Mouse (Mus musculus) heart, adult 2 months (tissue): ENCODE data around the gene Golga2. TPM values are rescaled to one million over a fixed set of nuclear protein-coding genes. Genes with fewer than 3 reads are reported as not detected.

ENCODE experiments used
- DNase-seq, 2 experiments: peaks; one replicate each; pipeline ENCODE4 v3.0.0; 2021
- H3K27ac ChIP-seq: fragments of 200-600 bp; 2 replicates; pipeline ENCODE4 v1.8.1; 2022
- H3K27me3 ChIP-seq: fragments of 200-500 bp; 2 replicates; pipeline ENCODE4 v1.6.1; 2012; ENCODE audit warnings: mild to moderate bottlenecking, low read length, inconsistent platforms, mixed read lengths; ENCODE audit not compliant: control insufficient read depth, insufficient read depth
- H3K36me3 ChIP-seq: fragments of 200-500 bp; 2 replicates; pipeline ENCODE4 v1.6.1; 2012; ENCODE audit warnings: low read length, inconsistent platforms; ENCODE audit not compliant: control insufficient read depth, insufficient read depth
- H3K4me1 ChIP-seq: fragments of 200-500 bp; 2 replicates; pipeline ENCODE4 v1.6.1; 2011; ENCODE audit warnings: low read length; ENCODE audit not compliant: control insufficient read depth, insufficient read depth
- H3K4me3 ChIP-seq: fragments of 200-600 bp; 2 replicates; pipeline ENCODE4 v1.8.1; 2022
- H3K79me2 ChIP-seq: fragments of 200-500 bp; replicated peaks from 2 replicates; pipeline ENCODE4 v1.6.1; 2012; ENCODE audit warnings: mild to moderate bottlenecking, inconsistent platforms, low read length, moderate library complexity, mixed read lengths; ENCODE audit not compliant: control insufficient read depth, insufficient read depth
- H3K9ac ChIP-seq: fragments of 200-500 bp; 2 replicates; pipeline ENCODE4 v1.6.1; 2012; ENCODE audit warnings: low read depth, mild to moderate bottlenecking, control low read depth, inconsistent platforms, low read length, mixed read lengths
- CTCF ChIP-seq: fragments of 200-600 bp; IDR thresholded peaks from 2 replicates; pipeline ENCODE4 v1.8.1; 2022; ENCODE audit warnings: antibody characterized with exemption, mild to moderate bottlenecking, moderate library complexity
- EP300 ChIP-seq: fragments of 200-500 bp; IDR thresholded peaks from 2 replicates; pipeline ENCODE4 v1.6.1; 2011; ENCODE audit warnings: low read depth, low read length, control low read depth; ENCODE audit not compliant: insufficient read depth
- POLR2A ChIP-seq: fragments of 200-500 bp; IDR thresholded peaks from 2 replicates; pipeline ENCODE4 v1.6.1; 2011; ENCODE audit warnings: mild to moderate bottlenecking, low read depth, low read length, control low read depth; ENCODE audit not compliant: insufficient read depth
- WGBS: fragments of 180-500 bp; shearing (Covaris S2); methylation state at CpG from one replicate; pipeline ENCODE4 v1.1.7; 2018; 5-methylcytosine and 5-hydroxymethylcytosine counted together
- intact Hi-C: fragments of 180-260 bp; cut with DNase I; formaldehyde crosslinking; loops from one replicate; pipeline ENCODE4 v1.15.1; 2025
- polyA plus RNA-seq: library from polyadenylated mRNA; depleted of rRNA; stranded (reverse); fragments of >200 nt; gene quantifications from 2 replicates; pipeline ENCODE4 v1.2.3, GENCODE M21; 2012
- total RNA-seq, 2 experiments: library from RNA; stranded (reverse); gene quantifications; 2 replicates each; pipeline ENCODE4 v1.2.3; 2021

The Golga2 gene
- total and polyA plus RNA-seq, 3 experiments, result 34.5 to 79.9 (median 69.8) TPM

DNA sequence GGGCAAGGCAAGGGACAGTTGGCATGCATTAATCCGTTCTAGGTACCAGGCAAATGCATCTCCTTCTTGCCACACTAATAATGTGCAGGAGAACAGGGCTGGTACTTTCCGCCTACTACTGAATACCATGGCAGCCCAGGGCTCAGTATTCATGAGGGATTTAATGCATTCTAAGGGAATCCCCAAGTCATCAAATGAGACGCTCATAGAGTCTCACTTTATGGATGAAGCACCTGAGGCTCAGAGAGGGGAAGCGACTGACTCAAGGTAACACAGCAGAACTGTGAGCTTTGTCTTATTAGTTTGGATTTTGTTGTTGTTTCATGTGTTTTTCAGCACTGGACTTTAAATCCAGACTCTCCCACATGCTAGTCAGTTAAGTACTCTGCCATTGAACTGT lies 54.9 kb downstream of the Golga2 start:
- Histone ChIP-seq H3K36me3 (no peaks in the 10 kb centered on the region), H3K9ac (no peak overlapping the region), H3K27ac (peak overlapping the region; percentile 65; the same call in 1 of the 2 replicates), H3K4me3 (no peak overlapping the region), H3K79me2 (no peaks in the 10 kb centered on the region), H3K4me1 (no peaks in the 10 kb centered on the region), H3K27me3 (no peaks in the 10 kb centered on the region)
- TF ChIP-seq EP300, result no peak
- TF ChIP-seq CTCF, result no peak
- no peak for DNase-seq
- 92% methylated on average over 4 of the region's 4 CpGs for WGBS
- intact Hi-C loops, result no loop called here

DNA sequence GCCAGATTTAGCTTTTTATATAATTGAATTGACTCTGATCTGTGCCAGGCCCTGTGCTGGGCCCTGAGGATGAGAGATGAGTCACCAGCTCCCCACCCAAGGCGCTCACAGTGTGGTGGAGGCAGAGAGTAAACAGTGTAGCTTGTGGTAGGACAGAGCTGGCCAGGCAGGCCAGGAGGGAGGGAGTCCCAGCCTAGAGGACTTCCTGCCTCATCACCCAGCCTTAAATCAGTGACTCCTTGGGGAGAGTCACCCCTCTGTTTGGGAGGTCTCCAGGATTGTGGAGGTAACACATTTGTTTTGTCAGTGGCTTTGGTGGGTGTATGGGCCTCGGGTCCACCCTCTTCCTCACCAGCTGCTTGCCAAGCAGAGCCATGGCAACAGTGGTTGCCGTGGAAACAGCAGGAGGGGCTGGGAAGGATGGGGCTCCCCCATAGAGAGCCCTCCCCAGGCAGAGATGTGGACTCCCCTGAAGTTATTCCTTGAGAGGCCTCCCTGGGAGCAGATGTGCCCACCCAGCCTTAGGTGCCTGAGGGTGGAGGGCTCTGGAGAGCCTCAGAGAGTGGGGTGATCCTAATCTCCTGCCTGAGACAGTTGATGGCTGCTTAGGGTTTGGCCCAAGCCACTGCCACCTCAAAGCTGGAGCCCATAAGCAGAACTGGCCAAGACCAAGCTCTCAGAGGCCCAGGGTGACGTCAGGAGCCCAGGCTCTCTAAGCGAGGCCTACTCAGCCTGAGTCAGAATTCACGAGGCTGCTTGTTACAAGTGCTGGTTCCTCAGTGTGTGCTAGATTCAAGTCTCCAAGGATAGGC lies 55.6 kb downstream of the Golga2 start:
- H3K9ac ChIP-seq, result no peak overlapping the region
- H3K27ac ChIP-seq, result peak overlapping the region; percentile 65
- no peaks in the 10 kb centered on the region for H3K36me3 ChIP-seq
- TF ChIP-seq POLR2A (no peak), EP300 (no peak), CTCF (no peak)
- H3K4me1 ChIP-seq, result no peaks in the 10 kb centered on the region
- no peaks in the 10 kb centered on the region for H3K79me2 ChIP-seq
- peak; percentile 71 to 75 for DNase-seq
- 76% methylated on average over 6 of the region's 6 CpGs for WGBS
- no peaks in the 10 kb centered on the region for H3K27me3 ChIP-seq
- H3K4me3 ChIP-seq, result no peak overlapping the region
- intact Hi-C loops, result no loop called here

DNA sequence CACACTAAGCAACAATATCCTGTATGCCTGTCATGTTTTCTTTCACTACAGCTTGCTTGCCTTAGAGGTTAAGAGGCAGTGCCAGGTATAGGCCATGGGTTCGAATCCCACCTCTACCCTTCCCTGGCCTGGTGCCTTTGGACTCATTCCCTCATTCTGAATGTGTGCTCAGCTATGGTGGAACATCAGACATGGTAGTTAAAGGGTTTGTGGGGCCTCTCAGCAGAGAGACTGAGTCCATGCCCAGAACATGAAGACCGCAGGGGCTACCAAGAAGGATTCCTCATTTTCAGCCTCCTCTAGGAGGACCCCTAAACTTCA lies 56.1 kb downstream of the Golga2 start:
- Histone ChIP-seq H3K27me3 (no peaks in the 10 kb centered on the region), H3K9ac (no peak overlapping the region), H3K36me3 (no peaks in the 10 kb centered on the region), H3K79me2 (no peaks in the 10 kb centered on the region), H3K4me3 (no peak overlapping the region), H3K4me1 (no peaks in the 10 kb centered on the region), H3K27ac (peak overlapping the region; percentile 65; the same call in 1 of the 2 replicates)
- intact Hi-C loops, result no loop called here
- 89% methylated on average over 2 of the region's 2 CpGs for WGBS
- no peak for DNase-seq
- no peak for TF ChIP-seq POLR2A

DNA sequence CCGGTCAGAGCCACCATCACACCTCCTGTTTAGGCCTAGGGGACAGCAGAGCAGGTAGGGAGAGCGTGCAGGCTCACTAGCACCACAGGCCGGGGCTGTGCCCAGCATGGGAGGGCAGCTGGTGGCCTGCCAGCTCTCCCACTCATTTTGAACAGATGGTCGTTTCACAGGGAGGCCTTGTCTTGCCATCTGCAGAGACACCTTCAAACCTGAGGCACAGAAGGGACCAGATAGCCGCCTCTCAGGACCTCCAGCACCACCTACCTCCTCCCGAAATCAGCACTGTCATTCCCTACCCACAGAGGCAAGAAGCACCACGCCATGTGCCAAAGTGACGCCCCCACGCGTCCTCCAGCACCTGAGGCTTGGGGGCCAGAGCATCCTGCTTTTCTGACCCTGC lies 56.9 kb downstream of the Golga2 start:
- 77% methylated on average over 10 of the region's 10 CpGs for WGBS
- no peak overlapping the region for H3K4me3 ChIP-seq
- H3K27me3 ChIP-seq, result no peaks in the 10 kb centered on the region
- H3K9ac ChIP-seq, result no peak overlapping the region
- H3K4me1 ChIP-seq, result no peaks in the 10 kb centered on the region
- TF ChIP-seq EP300 (no peak), CTCF (no peak), POLR2A (no peak)
- DNase-seq, result no peak
- no peaks in the 10 kb centered on the region for H3K36me3 ChIP-seq
- H3K79me2 ChIP-seq, result no peaks in the 10 kb centered on the region
- no peak overlapping the region for H3K27ac ChIP-seq
- intact Hi-C loops, result no loop called here

DNA sequence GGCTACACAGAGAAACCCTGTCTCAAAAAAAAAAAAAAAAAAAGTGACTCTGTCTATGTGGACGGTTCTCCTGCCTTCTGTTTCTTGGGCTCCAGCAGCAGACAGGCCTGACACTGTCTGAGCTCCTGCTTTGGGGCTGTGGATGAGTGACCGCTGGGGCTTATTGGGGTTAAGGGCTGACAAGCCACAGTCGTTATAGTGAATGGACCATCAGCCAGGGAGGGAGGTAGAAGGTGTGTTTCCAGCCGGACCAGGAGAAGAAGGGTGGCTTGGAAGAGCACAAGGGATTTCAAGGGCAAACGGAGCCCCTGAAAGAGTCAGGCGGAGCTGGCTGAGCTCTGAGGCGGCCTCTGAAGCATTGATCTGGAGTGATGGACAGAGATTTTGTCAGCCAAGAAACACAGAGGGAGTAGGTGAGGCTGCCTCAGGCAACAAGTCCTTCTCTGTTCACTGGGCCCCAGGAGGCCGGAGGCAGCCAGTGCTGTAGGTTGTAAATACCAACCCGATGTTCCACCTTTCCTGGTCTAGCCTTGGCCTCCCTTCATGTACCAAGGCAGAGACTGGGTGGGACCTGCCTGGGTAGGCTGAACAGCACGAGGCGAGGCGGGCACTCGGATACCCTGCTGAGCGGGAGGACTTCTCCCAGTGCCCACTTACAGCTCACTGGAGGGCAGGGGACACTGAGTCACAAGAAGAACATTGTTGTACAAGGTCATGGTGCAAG lies 57.6 kb downstream of the Golga2 start:
- no peaks in the 10 kb centered on the region for H3K4me1 ChIP-seq
- H3K4me3 ChIP-seq, result no peak overlapping the region
- H3K36me3 ChIP-seq, result no peaks in the 10 kb centered on the region
- no peaks in the 10 kb centered on the region for H3K27me3 ChIP-seq
- WGBS, result 78% methylated on average over 14 of the region's 14 CpGs
- H3K79me2 ChIP-seq, result no peaks in the 10 kb centered on the region
- TF ChIP-seq EP300, result no peak
- TF ChIP-seq POLR2A, result no peak
- TF ChIP-seq CTCF, result no peak
- intact Hi-C loops, result no loop called here
- DNase-seq, result no peak
- no peak overlapping the region for H3K9ac ChIP-seq
- no peak overlapping the region for H3K27ac ChIP-seq

DNA sequence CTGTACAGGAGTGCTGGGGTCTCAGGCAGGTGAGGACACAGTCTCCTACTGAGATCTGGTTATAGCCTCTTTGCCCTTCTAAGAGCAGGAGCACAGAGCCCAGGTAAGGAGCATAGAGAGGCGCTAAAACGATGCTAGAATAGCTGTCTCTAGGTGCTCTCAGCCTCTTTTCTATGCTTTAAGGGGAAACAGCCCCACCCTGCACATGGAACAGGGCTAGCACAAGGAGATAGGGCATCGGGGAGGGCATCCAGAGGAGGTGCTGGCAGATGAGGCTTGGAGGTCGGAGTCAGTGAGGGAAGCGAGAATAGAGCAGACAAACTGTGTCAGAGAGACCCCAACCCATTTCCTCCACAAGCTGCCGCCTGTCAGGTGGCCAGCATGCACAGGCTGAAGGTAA lies 59.8 kb downstream of the Golga2 start:
- Histone ChIP-seq H3K27me3 (peaks cover under 1% of the 10 kb centered on the region), H3K79me2 (no peaks in the 10 kb centered on the region), H3K4me3 (no peak overlapping the region), H3K27ac (no peak overlapping the region), H3K4me1 (no peaks in the 10 kb centered on the region), H3K9ac (no peak overlapping the region), H3K36me3 (no peaks in the 10 kb centered on the region)
- WGBS, result 79% methylated on average over 6 of the region's 6 CpGs
- TF ChIP-seq EP300 (no peak), POLR2A (no peak), CTCF (no peak)
- intact Hi-C loops, result no loop called here
- DNase-seq, result no peak
